Mouse (Mus musculus) midbrain, postnatal 0 days (tissue): ENCODE data around the gene Rffl. TPM values are rescaled to one million over a fixed set of nuclear protein-coding genes. Genes with fewer than 3 reads are reported as not detected.

Experiments
- ATAC-seq: fragments of 200-750 bp; cut with Nextera tagmentation; 2 replicates; pipeline ENCODE4 v1.8.0; 2017; ENCODE audit warnings: moderate number of reproducible peaks, mild to moderate bottlenecking, moderate TSS enrichment, moderate library complexity; ENCODE audit not compliant: low FRiP score
- DNase-seq: peaks from one replicate; pipeline ENCODE4 v3.0.0-alpha.2; 2015; ENCODE audit warnings: low spot score
- H3K27ac ChIP-seq: fragments of 300-500 bp; sonication (generic); 2 replicates; pipeline ENCODE4 v1.5.1; 2014; ENCODE audit warnings: low read depth, mild to moderate bottlenecking, low read length, mixed read lengths
- H3K27me3 ChIP-seq: fragments of 300-500 bp; sonication (generic); 2 replicates; pipeline ENCODE4 v1.6.1; 2014; ENCODE audit warnings: low read length, control low read depth, mixed read lengths; ENCODE audit not compliant: insufficient read depth
- H3K36me3 ChIP-seq: fragments of 300-500 bp; sonication (generic); 2 replicates; pipeline ENCODE4 v1.6.1; 2014; ENCODE audit warnings: low read length, control low read depth, mixed read lengths; ENCODE audit not compliant: insufficient read depth
- H3K4me1 ChIP-seq: fragments of 300-500 bp; sonication (generic); 2 replicates; pipeline ENCODE4 v1.6.1; 2014; ENCODE audit warnings: mild to moderate bottlenecking, control low read depth, antibody characterized with exemption, low read length, mixed read lengths; ENCODE audit not compliant: insufficient read depth
- H3K4me2 ChIP-seq: fragments of 300-500 bp; sonication (generic); 2 replicates; pipeline ENCODE4 v1.6.1; 2014; ENCODE audit warnings: low read depth, mild to moderate bottlenecking, low read length, mixed read lengths; ENCODE audit not compliant: poor library complexity, severe bottlenecking
- H3K4me3 ChIP-seq: fragments of 300-500 bp; sonication (generic); 2 replicates; pipeline ENCODE4 v1.5.1; 2014; ENCODE audit warnings: low read depth, mild to moderate bottlenecking, low read length, moderate library complexity
- H3K9ac ChIP-seq: fragments of 300-500 bp; sonication (generic); replicated peaks from 2 replicates; pipeline ENCODE4 v1.6.1; 2014; ENCODE audit warnings: mild to moderate bottlenecking, low read length, moderate library complexity, mixed read lengths; ENCODE audit not compliant: poor library complexity, severe bottlenecking
- H3K9me3 ChIP-seq: fragments of 300-500 bp; sonication (generic); 2 replicates; pipeline ENCODE4 v1.6.1; 2016; ENCODE audit warnings: low read length, control low read depth
- CTCF ChIP-seq: IDR thresholded peaks from 2 replicates; pipeline ENCODE4 v1.5.1; 2016; ENCODE audit warnings: antibody characterized with exemption, mild to moderate bottlenecking
- WGBS: fragments of 180-500 bp; shearing (Covaris S2); extraction: QIAGEN DNeasy Blood & Tissue Kit; methylation state at CpG from one replicate; pipeline ENCODE4 v1.1.7; 2014; 5-methylcytosine and 5-hydroxymethylcytosine counted together
- polyA plus RNA-seq: library from polyadenylated mRNA; unstranded; fragments of >200 nt; fragmentation: Nextera tagmentation; extraction: Ambion mirVana; gene quantifications from 2 replicates; pipeline ENCODE4 v1.2.1, GENCODE M21; 2015
- total RNA-seq: library from RNA; depleted of rRNA; stranded (reverse); fragments of >200 nt; gene quantifications from 2 replicates; pipeline ENCODE4 v1.2.3, GENCODE M21; 2014

Gene Rffl
- total and polyA plus RNA-seq, 2 experiments from 2014 or later: 2.0 TPM

DNA sequence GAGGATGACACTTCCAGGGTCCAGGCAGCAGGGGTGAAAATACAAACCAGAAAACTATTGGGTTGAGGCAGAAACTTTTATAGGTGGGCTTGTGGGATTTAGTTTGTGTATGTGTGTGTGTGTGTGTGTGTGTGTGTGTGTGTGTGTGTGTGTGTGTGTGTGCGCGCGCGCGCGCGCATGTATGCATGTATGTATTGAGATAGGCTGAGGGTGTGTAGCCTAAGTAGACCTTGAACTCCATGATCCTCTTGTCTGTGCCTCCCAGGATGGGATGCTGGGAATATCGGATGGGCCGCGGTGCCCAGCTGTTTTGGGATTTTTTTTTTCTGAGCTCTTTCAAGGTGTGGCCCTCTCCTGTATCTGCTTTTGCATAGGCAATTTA lies 37.6 kb upstream of the Rffl start:
- Histone ChIP-seq H3K9me3 (no peaks in the 10 kb centered on the region), H3K4me2 (peak overlapping the region; percentile 78; the same call in 1 of the 2 replicates), H3K27me3 (0 out of 2 replicates have a peak, but pooled peaks cover 5% of the 10 kb centered on the region), H3K4me1 (0 out of 2 replicates have a peak, but pooled peaks cover 6% of the 10 kb centered on the region), H3K4me3 (peak overlapping the region; percentile 80; the same call in 1 of the 2 replicates), H3K9ac (0 out of 2 replicates have a peak overlapping the region, but pooled peaks have one; percentile 64), H3K36me3 (peaks cover 25% of the 10 kb centered on the region), H3K27ac (no peak overlapping the region)
- TF ChIP-seq CTCF: no peak
- WGBS: 77% methylated on average over 4 of the region's 10 CpGs
- DNase-seq (no peak), ATAC-seq (no peak)

DNA sequence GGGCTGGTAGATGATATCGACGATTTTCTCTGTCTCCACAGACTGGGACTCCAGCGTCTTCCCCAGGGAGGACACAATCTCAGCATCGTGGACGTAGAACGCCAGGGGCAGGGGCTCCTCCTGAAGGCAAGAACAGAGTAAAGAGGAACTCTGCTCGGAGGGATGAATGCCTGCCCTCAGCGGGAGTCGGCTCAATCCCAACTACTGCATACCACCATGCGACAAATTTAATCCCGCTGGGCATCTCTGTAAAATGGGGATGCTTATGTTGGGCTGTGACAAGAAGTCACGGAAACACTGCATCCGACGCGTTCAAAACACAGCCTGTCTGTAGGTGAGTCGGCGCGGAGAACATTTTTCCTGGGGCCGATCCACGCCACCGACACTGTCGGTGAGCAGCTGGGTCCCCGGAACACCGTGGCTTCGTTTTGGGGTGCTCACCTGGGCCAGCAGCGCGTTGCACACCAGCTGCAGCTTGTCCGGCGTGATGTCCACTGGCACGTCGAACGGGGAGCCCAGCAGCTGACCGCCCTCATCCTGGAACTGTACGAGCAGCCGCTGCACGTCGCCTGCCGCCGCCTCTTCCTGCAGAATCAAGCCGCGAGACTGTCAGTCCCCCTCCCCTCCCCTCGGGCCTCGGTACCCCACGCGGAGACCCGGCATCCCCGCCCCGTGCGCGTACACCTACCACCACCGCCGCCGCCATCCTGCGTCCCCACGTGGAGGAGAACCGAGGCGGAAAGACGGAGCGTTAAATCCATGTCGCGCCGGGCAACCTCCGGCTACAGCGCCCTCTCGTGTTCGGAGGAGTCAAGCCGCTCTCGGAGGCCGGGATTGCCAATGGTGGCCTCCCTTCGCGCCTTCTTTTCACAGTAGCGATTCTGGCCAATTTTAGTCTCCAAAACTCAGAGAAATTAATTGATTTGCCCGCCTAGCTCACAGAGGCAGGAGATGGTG lies 36.9 kb upstream of the Rffl start, which contains the start of gene Nle1:
Gene Nle1, minus strand, starts transcription at position 761 of the 957 bp plus-strand sequence.
- 2% methylated on average over 68 of the region's 73 CpGs for whole genome bisulfite sequencing
- peak; percentile 98 for TF ChIP-seq CTCF
- H3K4me3 ChIP-seq: peak within 1 kb of the TSS; percentile 80
- H3K9me3 ChIP-seq: no peaks in the 10 kb centered on the region
- peak within 1 kb of the TSS; percentile 64 for H3K9ac ChIP-seq
- H3K27me3 ChIP-seq: 0 out of 2 replicates have a peak, but pooled peaks cover 1% of the 10 kb centered on the region
- H3K4me1 ChIP-seq: 0 out of 2 replicates have a peak, but pooled peaks cover 6% of the 10 kb centered on the region
- DNase-seq (peak; percentile 94), ATAC-seq (peak; percentile 87)
- peak within 1 kb of the TSS; percentile 21 for H3K27ac ChIP-seq
- H3K36me3 ChIP-seq: peaks cover 31% of the 10 kb centered on the region
- peak within 1 kb of the TSS; percentile 78 for H3K4me2 ChIP-seq

DNA sequence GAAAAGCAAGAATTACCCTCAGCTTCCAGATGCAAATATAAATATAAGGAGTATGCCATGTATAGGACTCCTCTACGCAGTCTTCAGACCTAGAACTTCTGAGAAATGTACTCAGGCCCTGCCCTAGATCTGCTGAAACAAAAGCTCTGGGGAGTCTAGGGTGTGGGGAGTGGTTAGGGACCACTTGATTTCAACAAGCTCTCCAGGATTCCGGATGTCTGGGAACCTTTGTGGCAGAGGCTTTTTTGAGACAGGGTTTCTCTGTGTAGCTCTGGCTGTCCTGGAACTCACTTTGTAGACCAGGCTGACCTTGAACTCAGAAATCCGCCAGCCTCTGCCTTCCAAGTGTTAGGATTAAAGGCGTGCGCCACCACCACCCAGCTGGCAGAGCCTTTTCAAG lies 34.8 kb upstream of the Rffl start:
- no peak overlapping the region for H3K27ac ChIP-seq
- no peaks in the 10 kb centered on the region for H3K9me3 ChIP-seq
- no peaks in the 10 kb centered on the region for H3K27me3 ChIP-seq
- no peak overlapping the region for H3K9ac ChIP-seq
- 0 out of 2 replicates have a peak, but pooled peaks cover 6% of the 10 kb centered on the region for H3K4me1 ChIP-seq
- ATAC-seq: no peak
- DNase-seq: no peak
- TF ChIP-seq CTCF: no peak
- no peak overlapping the region for H3K4me3 ChIP-seq
- 88% methylated on average over 5 of the region's 5 CpGs for WGBS
- H3K4me2 ChIP-seq: no peak overlapping the region
- H3K36me3 ChIP-seq: peaks cover 45% of the 10 kb centered on the region

- no peak for DNase-seq
- peaks cover 53% of the 10 kb centered on the region for H3K36me3 ChIP-seq
- H3K9ac ChIP-seq: no peak overlapping the region
- H3K4me1 ChIP-seq: 0 out of 2 replicates have a peak, but pooled peaks cover 6% of the 10 kb centered on the region
- H3K27ac ChIP-seq: no peak overlapping the region
- H3K27me3 ChIP-seq: no peaks in the 10 kb centered on the region
- ATAC-seq: no peak
- no peak for TF ChIP-seq CTCF
- H3K4me2 ChIP-seq: no peak overlapping the region
- WGBS: 75% methylated on average over 7 of the region's 8 CpGs
- H3K4me3 ChIP-seq: no peak overlapping the region
- H3K9me3 ChIP-seq: no peaks in the 10 kb centered on the region
These were observed 33.9 kb upstream of the Rffl start for GRCm38 (mm10) chr11:82904952-82905351.

DNA sequence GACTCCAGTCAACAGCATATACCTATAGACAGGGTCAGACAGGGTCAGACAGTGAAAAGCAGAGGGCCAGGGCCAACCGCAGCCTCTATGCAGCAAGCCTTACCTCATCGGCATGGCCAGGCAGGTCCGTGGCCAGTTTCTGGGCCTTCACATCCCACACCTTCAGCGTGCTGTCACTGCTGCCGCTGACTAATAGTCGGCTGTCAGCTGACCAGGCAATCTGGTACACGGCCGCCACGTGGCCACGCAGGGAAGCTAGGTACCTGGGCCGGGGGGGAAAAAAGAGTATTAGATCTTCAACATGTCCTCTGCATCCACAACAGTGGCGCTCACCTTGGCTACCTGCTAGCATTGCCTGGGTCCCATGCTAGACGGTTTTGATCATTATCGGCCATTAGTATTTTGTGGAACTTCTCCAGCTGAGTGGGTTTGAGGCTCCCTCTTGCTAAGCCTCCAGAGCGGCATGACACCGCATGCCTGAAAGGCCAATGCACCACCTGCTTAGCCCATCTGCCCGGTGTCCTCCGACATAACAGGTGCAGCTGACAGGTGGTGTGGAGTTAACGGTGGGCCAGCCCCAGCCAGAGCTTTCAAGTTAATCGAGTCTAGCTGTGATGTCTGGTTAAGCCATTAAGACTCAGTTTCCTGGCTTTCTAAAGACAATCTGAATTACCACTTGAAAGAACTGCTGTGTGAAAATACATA lies 30.7 kb upstream of the Rffl start:
- Histone ChIP-seq H3K4me3 (no peak overlapping the region), H3K4me2 (no peak overlapping the region), H3K27ac (no peak overlapping the region), H3K27me3 (no peaks in the 10 kb centered on the region), H3K9me3 (no peaks in the 10 kb centered on the region), H3K4me1 (no peaks in the 10 kb centered on the region), H3K36me3 (peaks cover 68% of the 10 kb centered on the region), H3K9ac (no peak overlapping the region)
- TF ChIP-seq CTCF: no peak
- no peak for DNase-seq
- ATAC-seq: no peak
- WGBS: 94% methylated on average over 20 of the region's 20 CpGs
